ENCODE assay signal across 25 mouse cellular contexts in genomic region chr15:25355339-25355738, GRCm38 (mm10). TPM values are rescaled to one million over a fixed set of nuclear protein-coding genes. Genes with fewer than 3 reads are reported as not detected.
DNase-seq lines count a peak whose midpoint lies in the region; ATAC-seq and TF ChIP-seq lines count a peak whose summit lies in the region.
"Had no signal": no experiment of that assay in that cellular context is flagged by ENCODE, and none has a peak within 500 bp of the region (broad histone marks: within the 10 kb centered on the region; RNA-seq: fewer than 3 reads in every experiment).

No protein-coding gene starts in this region.

- H3K4me3 ChIP-seq in MEL (ENCODE audit: control insufficient read depth in 1 of 2, insufficient read depth in 1 of 2, low read depth in 2 of 2, low read length in 2 of 2) = peak overlapping the region in 1 of 2 experiments; percentile 39; a peak in 1 of 4 replicates
- H3K4me3 ChIP-seq in forebrain, embryonic 15.5 days = no peak overlapping the region
- H3K4me3 ChIP-seq: embryonic facial prominence, embryonic 12.5 days; forebrain, embryonic 13.5 days; gastrocnemius, adult 2 months; heart, embryonic 15.5 days; hindbrain, embryonic 15.5 days; intestine, embryonic 15.5 days; limb, embryonic 10.5 days; lung, embryonic 15.5 days; neural tube, embryonic 13.5 days had no signal

- no peak for TF ChIP-seq RAD21 in MEL (IDR thresholded peaks at IDR 0.05; ENCODE audit: low read depth, low read length)

- TF ChIP-seq POLR2A in MEL (IDR thresholded peaks at IDR 0.05; ENCODE audit: control insufficient read depth in 1 of 2, insufficient read depth in 1 of 2, low read depth in 1 of 2, low read length in 2 of 2, poor library complexity in 1 of 2) = no peak

- H3K79me2 ChIP-seq in MEL (ENCODE audit: control insufficient read depth, insufficient read depth, low read length, poor library complexity) = no peaks in the 10 kb centered on the region

- no peaks in the 10 kb centered on the region for H3K36me3 ChIP-seq in MEL (ENCODE audit: control insufficient read depth in 1 of 2, insufficient read depth in 2 of 2, low read length in 2 of 2)
- no peaks in the 10 kb centered on the region for H3K36me3 ChIP-seq in forebrain, embryonic 15.5 days
- H3K36me3 ChIP-seq: embryonic facial prominence, embryonic 12.5 days; heart, embryonic 15.5 days; hindbrain, embryonic 15.5 days; intestine, embryonic 15.5 days; limb, embryonic 10.5 days; lung, embryonic 15.5 days; neural tube, embryonic 13.5 days had no signal

- TF ChIP-seq EP300 in MEL (IDR thresholded peaks at IDR 0.05; ENCODE audit: low read depth in 1 of 2, low read length in 2 of 2) = 0 out of 4 replicates have a peak, but pooled peaks of 1 of the 2 experiments have one; percentile 17

- WGBS in forebrain, embryonic 15.5 days = 84% methylated on average over 5 of the region's 5 CpGs

- peaks cover 0 to 3% of the 10 kb centered on the region in 2 experiments; a peak in 2 of 4 replicates for H3K4me1 ChIP-seq in MEL (ENCODE audit: control insufficient read depth in 1 of 2, insufficient read depth in 2 of 2, low read length in 2 of 2)
- peaks cover 8% of the 10 kb centered on the region for H3K4me1 ChIP-seq in forebrain, embryonic 15.5 days
- H3K4me1 ChIP-seq: heart, embryonic 15.5 days; intestine, embryonic 15.5 days; lung, embryonic 15.5 days had no signal

- no peak for TF ChIP-seq CTCF in MEL (IDR thresholded peaks at IDR 0.05 in 2 of 3, conservative IDR thresholded peaks at IDR 0.05 in 1 of 3; ENCODE audit: control insufficient read depth in 1 of 3, insufficient read depth in 1 of 3, low read depth in 2 of 3, low read length in 3 of 3, poor library complexity in 1 of 3, severe bottlenecking in 1 of 3)

- DNase-seq in 416B (ENCODE audit: low read depth) (peak; percentile 90), MEL (ENCODE audit: low read depth, low spot score) (peak; percentile 30)
- DNase-seq in right cerebral cortex, adult 2 months (ENCODE audit: low spot score in 2 of 2) = no peak
- no peak for DNase-seq in heart, postnatal 36 days
- DNase-seq: adrenal gland, postnatal 14 days; cerebellum, adult 9-11 months; gastrocnemius, adult 2 months; heart, postnatal 4 days; kidney, adult 9 months; kidney, postnatal 14 days; midbrain, embryonic 14.5 days; right cerebral cortex, adult 18-20 months; thymus, adult 2 months had no signal

- H3K4me2 ChIP-seq in forebrain, embryonic 15.5 days (replicated peaks) = no peak overlapping the region
- H3K4me2 ChIP-seq: embryonic facial prominence, embryonic 12.5 days; forebrain, embryonic 13.5 days; heart, embryonic 15.5 days; hindbrain, embryonic 15.5 days; intestine, embryonic 15.5 days; lung, embryonic 15.5 days; neural tube, embryonic 13.5 days had no signal

- no peak overlapping the region for H3K9ac ChIP-seq in MEL (ENCODE audit: control insufficient read depth, low read depth, low read length, poor library complexity, severe bottlenecking)
- no peak overlapping the region for H3K9ac ChIP-seq in forebrain, embryonic 15.5 days (replicated peaks)
- H3K9ac ChIP-seq: embryonic facial prominence, embryonic 12.5 days; forebrain, embryonic 13.5 days; heart, embryonic 15.5 days; hindbrain, embryonic 15.5 days; intestine, embryonic 15.5 days; lung, embryonic 15.5 days; neural tube, embryonic 13.5 days had no signal

- peak overlapping the region; percentile 14 for H3K27ac ChIP-seq in MEL (ENCODE audit: control insufficient read depth, low read depth, low read length)
- no peak overlapping the region for H3K27ac ChIP-seq in forebrain, embryonic 15.5 days (replicated peaks)
- H3K27ac ChIP-seq: embryonic facial prominence, embryonic 12.5 days; forebrain, embryonic 13.5 days; gastrocnemius, adult 2 months; heart, embryonic 15.5 days; hindbrain, embryonic 15.5 days; intestine, embryonic 15.5 days; limb, embryonic 10.5 days; lung, embryonic 15.5 days; neural tube, embryonic 13.5 days; stomach, postnatal 0 days had no signal

- intact Hi-C loops in heart, postnatal 36 days (cut with DNase I) = no loop called here

- H3K9me3 ChIP-seq in MEL (replicated peaks; ENCODE audit: insufficient read depth, low read length) = no peaks in the 10 kb centered on the region
- H3K9me3 ChIP-seq in forebrain, embryonic 15.5 days = no peaks in the 10 kb centered on the region
- H3K9me3 ChIP-seq: embryonic facial prominence, embryonic 12.5 days; forebrain, embryonic 13.5 days; heart, embryonic 15.5 days; hindbrain, embryonic 15.5 days; intestine, embryonic 15.5 days; limb, embryonic 10.5 days; lung, embryonic 15.5 days; neural tube, embryonic 13.5 days had no signal

- ATAC-seq in hematopoietic stem cell, adult 5-6 weeks (replicated peaks in 1 of 2; ENCODE audit: insufficient read depth in 1 of 2, low FRiP score in 2 of 2, low TSS enrichment in 1 of 2, low read depth in 1 of 2, poor library complexity in 2 of 2, severe bottlenecking in 2 of 2) = peak; percentile 44 to 49; a peak in 3 of 4 replicates
- ATAC-seq in monocyte, adult 5-6 weeks (replicated peaks; ENCODE audit: insufficient number of reproducible peaks, low FRiP score, low TSS enrichment, poor library complexity, severe bottlenecking) = peak; percentile 49
- ATAC-seq in forebrain, embryonic 15.5 days (replicated peaks) = no peak
- ATAC-seq: forebrain, embryonic 13.5 days; intestine, embryonic 15.5 days had no signal

- no peaks in the 10 kb centered on the region for H3K27me3 ChIP-seq in MEL (ENCODE audit: control insufficient read depth in 1 of 2, insufficient read depth in 2 of 2, low read length in 2 of 2)
- no peaks in the 10 kb centered on the region for H3K27me3 ChIP-seq in forebrain, embryonic 15.5 days
- H3K27me3 ChIP-seq: embryonic facial prominence, embryonic 12.5 days; forebrain, embryonic 13.5 days; heart, embryonic 15.5 days; hindbrain, embryonic 15.5 days; intestine, embryonic 15.5 days; lung, embryonic 15.5 days; neural tube, embryonic 13.5 days had no signal

TF ChIP-seq in MEL, 35 proteins besides CTCF, POLR2A, EP300 and RAD21:
- no peak for TF ChIP-seq NRF1 (IDR thresholded peaks at IDR 0.05; ENCODE audit: insufficient read depth, low read depth, low read length, poor library complexity, severe bottlenecking)
- TF ChIP-seq MXI1 (IDR thresholded peaks at IDR 0.05; ENCODE audit: low read depth, low read length) = peak; percentile 90
- TF ChIP-seq MAX (IDR thresholded peaks at IDR 0.05; ENCODE audit: low read length) = peak; percentile 63; the same call in 1 of the 2 replicates
- TF ChIP-seq HCFC1 (IDR thresholded peaks at IDR 0.05; ENCODE audit: low read depth, low read length) = peak; percentile 38; the same call in 1 of the 2 replicates
- peak; percentile 23; the same call in 1 of the 2 replicates for TF ChIP-seq ZNF384 (IDR thresholded peaks at IDR 0.05; ENCODE audit: low read depth, low read length)
- no peak for TF ChIP-seq ZC3H11A (IDR thresholded peaks at IDR 0.05; ENCODE audit: low read depth, low read length)
- peak; percentile 86 for TF ChIP-seq ETS1 (IDR thresholded peaks at IDR 0.05; ENCODE audit: low read depth, low read length)
- no peak for TF ChIP-seq MYB (IDR thresholded peaks at IDR 0.05; ENCODE audit: low read depth, low read length)
- TF ChIP-seq USF1 (IDR thresholded peaks at IDR 0.05; ENCODE audit: low read depth, low read length) = peak; percentile 39; the same call in 1 of the 2 replicates
- TF ChIP-seq SIN3A (IDR thresholded peaks at IDR 0.05; ENCODE audit: low read length) = peak; percentile 72
- TF ChIP-seq UBTF (IDR thresholded peaks at IDR 0.05; ENCODE audit: borderline replicate concordance, insufficient read depth, low read depth, low read length) = no peak
- TF ChIP-seq USF2 (IDR thresholded peaks at IDR 0.05; ENCODE audit: borderline replicate concordance in 1 of 2, insufficient read depth in 1 of 2, low read depth in 1 of 2, low read length in 2 of 2) = no peak

RNA-seq across cellular contexts. Expression of gene Basp1, which starts 58.2 kb away (rescaled TPM):
- 0.07 and 0.12 TPM in 2 replicates for total RNA-seq in MEL (2012; rRNA removed)
- not detected for polyA plus RNA-seq in MEL (2012; ENCODE audit: insufficient read depth in 1 of 2, insufficient read length in 2 of 2, low read depth in 1 of 2, low replicate concordance in 2 of 2, missing spikeins in 1 of 2)
- 33.2 and 48.4 TPM in 2 replicates for total RNA-seq in hematopoietic stem cell, adult 5-6 weeks (2017)
- 1.6 to 17.8 TPM (median 16.7 TPM) in 3 replicates for total RNA-seq in monocyte, adult 5-6 weeks (2017)
- polyA plus RNA-seq in forebrain, embryonic 15.5 days (2015; fragmentation: Nextera tagmentation; extraction: Ambion mirVana) = 309 and 350 TPM in 2 replicates
- 1 to 10 TPM; 1.3 to 1.7 TPM for total RNA-seq in heart, postnatal 36 days (2021)

Comparison
In these comparisons a context has a peak if more than half of its experiments do, and no peak if none do; other contexts are left out.
1. DNase-seq: peak in 416B (single experiment) and MEL (single experiment); none in right cerebral cortex, adult 2 months (0 of 2) and heart, postnatal 36 days (0 of 2).